Mouse (Mus musculus) forebrain, embryonic 12.5 days (tissue): ENCODE measurements around the gene Nckap5l. TPM values are rescaled to one million over a fixed set of nuclear protein-coding genes. Genes with fewer than 3 reads are reported as not detected.

Experiments used
- ATAC-seq: fragments of 200-750 bp; cut with Nextera tagmentation; 2 replicates; pipeline ENCODE4 v1.8.0; 2017; ENCODE audit warnings: moderate TSS enrichment; ENCODE audit not compliant: low FRiP score
- H3K27ac ChIP-seq: fragments of 300-500 bp; sonication (generic); 2 replicates; pipeline ENCODE4 v1.5.1; 2016; ENCODE audit warnings: mild to moderate bottlenecking
- H3K27me3 ChIP-seq: fragments of 300-500 bp; sonication (generic); 2 replicates; pipeline ENCODE4 v1.6.1; 2016; ENCODE audit warnings: mild to moderate bottlenecking
- H3K36me3 ChIP-seq: fragments of 300-500 bp; sonication (generic); replicated peaks from 2 replicates; pipeline ENCODE4 v1.6.1; 2016; ENCODE audit warnings: mild to moderate bottlenecking
- H3K4me1 ChIP-seq: fragments of 300-500 bp; sonication (generic); 2 replicates; pipeline ENCODE4 v1.6.1; 2016
- H3K4me2 ChIP-seq: fragments of 300-500 bp; sonication (generic); 2 replicates; pipeline ENCODE4 v1.6.1; 2016; ENCODE audit warnings: mild to moderate bottlenecking, moderate library complexity
- H3K4me3 ChIP-seq: fragments of 300-500 bp; sonication (generic); replicated peaks from 2 replicates; pipeline ENCODE4 v1.5.1; 2016; ENCODE audit warnings: mild to moderate bottlenecking
- H3K9ac ChIP-seq: fragments of 300-500 bp; sonication (generic); 2 replicates; pipeline ENCODE4 v1.6.1; 2016; ENCODE audit warnings: mild to moderate bottlenecking
- H3K9me3 ChIP-seq: fragments of 300-500 bp; sonication (generic); 2 replicates; pipeline ENCODE4 v1.6.1; 2016
- WGBS: fragments of 180-500 bp; shearing (Covaris S2); methylation state at CpG from one replicate; pipeline ENCODE4 v1.1.7; 2016; 5-methylcytosine and 5-hydroxymethylcytosine counted together
- polyA plus RNA-seq: library from polyadenylated mRNA; unstranded; fragments of >200 nt; fragmentation: Nextera tagmentation; extraction: Ambion mirVana; gene quantifications from 2 replicates; pipeline ENCODE4 v1.2.1, GENCODE M21; 2016

Gene Nckap5l
- polyA plus RNA-seq, 1 experiment from 2014 or later, result 11.8 TPM

DNA sequence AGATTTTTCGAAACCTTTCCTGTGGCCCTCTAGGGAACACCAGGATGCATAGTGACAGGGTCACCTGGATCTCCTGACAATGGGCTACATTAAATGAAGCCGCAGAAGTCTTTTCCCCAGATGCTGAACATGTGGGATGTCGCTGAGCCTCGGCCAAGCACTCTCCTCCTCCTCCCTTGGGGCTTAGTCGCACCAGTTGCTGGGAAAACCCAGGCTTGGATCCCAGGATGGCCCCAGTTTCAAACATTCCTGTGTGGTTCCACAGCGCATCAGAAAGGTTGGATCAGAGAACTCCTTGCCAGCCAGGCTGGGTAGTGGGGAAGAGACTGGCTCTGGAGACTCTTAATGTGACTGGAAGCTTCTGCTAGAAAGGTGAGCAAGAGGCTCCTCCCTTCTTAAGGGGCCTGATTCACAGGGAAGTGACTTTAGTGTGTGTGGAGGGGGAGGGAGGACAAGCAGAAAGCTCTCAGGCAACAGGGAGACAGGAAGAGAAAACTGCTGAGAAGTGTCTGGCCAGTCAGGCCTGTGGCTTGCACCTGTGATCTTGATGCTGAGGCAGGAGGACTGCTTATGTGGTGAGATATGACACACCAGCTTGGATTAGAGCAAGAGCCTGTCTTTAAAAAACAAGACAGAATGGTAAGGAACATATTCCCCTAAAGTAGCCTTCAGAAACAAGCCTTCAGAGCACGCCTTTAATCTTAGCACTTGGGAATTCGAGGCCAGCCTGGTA lies 18.4 kb downstream of the Nckap5l start:
- Histone ChIP-seq H3K27me3 (no peaks in the 10 kb centered on the region), H3K9me3 (no peaks in the 10 kb centered on the region), H3K4me2 (no peak overlapping the region), H3K9ac (no peak overlapping the region), H3K4me1 (peaks cover 39% of the 10 kb centered on the region), H3K4me3 (no peak overlapping the region), H3K36me3 (peaks cover 8% of the 10 kb centered on the region; the same call in 1 of the 2 replicates), H3K27ac (no peak overlapping the region)
- ATAC-seq, result no peak
- WGBS, result 85% methylated on average over 8 of the region's 8 CpGs

DNA sequence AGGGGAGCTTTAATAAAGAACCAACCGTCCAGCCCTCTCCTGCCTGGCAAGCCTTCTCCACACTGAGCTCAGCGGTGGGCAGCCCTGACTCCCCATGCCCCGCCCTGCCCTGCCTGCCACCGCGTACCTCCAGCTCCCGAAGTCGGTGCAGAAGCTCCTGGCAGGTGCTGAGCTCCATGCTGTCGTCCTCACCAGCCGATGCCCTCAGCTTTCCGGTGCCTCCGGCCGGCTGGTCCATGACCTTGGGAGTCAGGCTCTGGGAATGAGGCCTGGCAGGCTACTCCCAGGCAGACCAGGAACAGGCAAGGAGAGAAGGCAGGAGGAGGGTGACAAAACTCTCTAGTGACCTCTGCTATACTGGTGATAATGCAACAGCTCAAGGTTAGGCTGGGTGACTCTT lies 23.6 kb downstream of the Nckap5l start:
- peaks cover 24% of the 10 kb centered on the region for H3K4me1 ChIP-seq
- H3K9ac ChIP-seq, result no peak overlapping the region
- H3K4me3 ChIP-seq, result no peak overlapping the region
- no peak overlapping the region for H3K4me2 ChIP-seq
- no peak for ATAC-seq
- 96% methylated on average over 12 of the region's 12 CpGs for WGBS
- H3K9me3 ChIP-seq, result no peaks in the 10 kb centered on the region
- H3K36me3 ChIP-seq, result peaks cover 48% of the 10 kb centered on the region
- H3K27me3 ChIP-seq, result no peaks in the 10 kb centered on the region
- H3K27ac ChIP-seq, result no peak overlapping the region

DNA sequence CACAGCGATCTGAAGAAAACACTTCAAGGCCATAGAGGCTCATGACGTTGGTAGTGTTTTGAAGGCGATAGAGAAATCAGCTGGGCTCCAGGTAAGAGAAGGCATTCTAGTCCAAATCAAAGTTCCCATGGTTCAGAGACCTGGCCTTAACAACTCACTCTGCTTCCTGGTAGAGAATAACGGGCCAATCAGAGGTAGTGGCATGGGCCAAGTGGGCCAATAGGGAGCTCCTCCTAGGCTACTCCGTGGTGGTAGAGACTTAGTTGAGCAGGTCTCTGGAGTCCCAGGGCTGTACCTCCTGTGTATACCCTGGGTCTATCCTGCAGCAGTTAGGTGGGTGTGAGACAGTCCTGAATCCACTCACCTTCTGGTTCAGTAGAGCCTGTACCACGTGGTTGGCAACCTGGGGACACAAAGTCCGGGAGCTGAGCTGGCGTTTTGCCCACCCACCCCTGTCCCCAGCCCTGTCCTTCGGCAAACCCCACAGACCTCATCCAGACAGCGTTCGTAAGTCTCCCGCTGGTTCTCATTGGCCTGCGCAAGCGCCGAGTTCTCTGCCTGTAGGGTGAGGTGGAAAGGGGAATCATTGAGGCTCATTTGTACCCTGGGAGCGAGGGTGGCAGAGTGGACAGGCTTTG lies 24.3 kb downstream of the Nckap5l start:
- H3K4me1 ChIP-seq, result peaks cover 24% of the 10 kb centered on the region
- WGBS, result 92% methylated on average over 16 of the region's 16 CpGs
- ATAC-seq, result no peak
- no peak overlapping the region for H3K27ac ChIP-seq
- no peak overlapping the region for H3K4me3 ChIP-seq
- H3K4me2 ChIP-seq, result no peak overlapping the region
- H3K36me3 ChIP-seq, result peaks cover 46% of the 10 kb centered on the region
- no peaks in the 10 kb centered on the region for H3K27me3 ChIP-seq
- H3K9ac ChIP-seq, result no peak overlapping the region
- no peaks in the 10 kb centered on the region for H3K9me3 ChIP-seq

DNA sequence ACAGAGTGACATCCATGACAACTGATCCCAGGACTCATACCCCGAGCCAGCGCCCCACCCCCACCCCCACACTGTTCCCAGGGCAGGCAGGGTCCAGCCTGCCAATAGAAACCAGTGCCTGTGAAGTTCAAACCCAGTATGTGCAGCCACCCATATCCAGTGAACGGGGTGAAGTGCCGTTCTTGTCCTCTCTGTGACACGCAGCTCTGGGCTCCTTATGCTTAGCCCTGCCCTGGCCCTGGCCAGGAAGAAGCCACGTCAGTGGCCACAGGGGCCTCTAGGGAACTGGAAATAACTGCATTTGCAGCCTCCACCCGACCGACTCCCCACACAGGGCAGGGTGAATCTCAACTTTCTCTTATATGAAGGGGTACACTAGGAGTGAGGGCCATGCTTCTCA lies 25.6 kb downstream of the Nckap5l start:
- Histone ChIP-seq H3K4me1 (peaks cover 22% of the 10 kb centered on the region), H3K9ac (no peak overlapping the region), H3K27ac (no peak overlapping the region), H3K4me3 (no peak overlapping the region), H3K9me3 (no peaks in the 10 kb centered on the region), H3K27me3 (no peaks in the 10 kb centered on the region), H3K4me2 (no peak overlapping the region), H3K36me3 (peaks cover 57% of the 10 kb centered on the region)
- WGBS, result 91% methylated on average over 8 of the region's 8 CpGs
- no peak for ATAC-seq

DNA sequence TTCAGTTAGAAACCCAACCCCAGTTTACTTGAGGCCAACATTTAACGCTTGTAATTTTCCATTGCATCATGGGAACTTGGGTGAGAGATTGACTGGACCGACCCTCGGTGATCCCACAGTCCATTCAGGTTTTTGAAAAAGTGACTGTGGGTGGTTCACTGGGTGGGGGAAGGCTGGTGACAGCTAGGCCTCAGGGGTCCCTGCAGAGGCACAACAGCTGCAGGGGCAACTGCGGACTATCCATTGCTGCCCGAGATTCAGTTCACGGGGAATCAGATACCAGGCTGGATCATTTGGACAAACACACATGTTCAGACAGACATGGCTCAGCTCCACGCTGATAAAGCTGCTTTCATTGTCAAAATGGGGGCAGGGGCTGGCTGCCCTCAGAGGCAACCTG lies 26.0 kb downstream of the Nckap5l start:
- Histone ChIP-seq H3K4me3 (no peak overlapping the region), H3K9ac (no peak overlapping the region), H3K9me3 (no peaks in the 10 kb centered on the region), H3K27me3 (no peaks in the 10 kb centered on the region), H3K4me1 (peaks cover 18% of the 10 kb centered on the region), H3K27ac (no peak overlapping the region), H3K36me3 (peaks cover 62% of the 10 kb centered on the region), H3K4me2 (no peak overlapping the region)
- no peak for ATAC-seq
- 89% methylated on average over 7 of the region's 7 CpGs for WGBS

DNA sequence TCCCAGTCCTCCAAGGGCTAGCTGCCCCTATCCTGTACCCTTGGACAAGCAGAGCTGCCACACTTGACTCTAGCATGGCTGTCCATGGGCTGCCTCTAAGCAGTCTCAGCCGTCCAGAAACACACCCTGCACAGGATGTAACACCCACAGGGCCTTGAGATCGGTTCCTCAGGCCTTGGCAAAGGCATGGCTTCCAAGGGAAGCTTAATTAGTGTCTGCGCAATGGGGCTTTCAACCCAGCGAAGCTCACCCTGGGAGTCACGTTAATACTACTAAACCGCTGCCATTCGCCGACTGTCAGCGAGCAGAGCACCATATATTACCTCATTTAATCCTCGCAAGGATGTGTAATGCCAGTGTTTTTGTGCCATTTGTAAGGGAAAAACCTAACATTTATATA lies 26.5 kb downstream of the Nckap5l start:
- Histone ChIP-seq H3K4me2 (no peak overlapping the region), H3K27me3 (no peaks in the 10 kb centered on the region), H3K9me3 (no peaks in the 10 kb centered on the region), H3K36me3 (peaks cover 66% of the 10 kb centered on the region), H3K27ac (no peak overlapping the region), H3K4me3 (no peak overlapping the region), H3K4me1 (peaks cover 13% of the 10 kb centered on the region), H3K9ac (no peak overlapping the region)
- no peak for ATAC-seq
- WGBS, result 85% methylated on average over 10 of the region's 10 CpGs

DNA sequence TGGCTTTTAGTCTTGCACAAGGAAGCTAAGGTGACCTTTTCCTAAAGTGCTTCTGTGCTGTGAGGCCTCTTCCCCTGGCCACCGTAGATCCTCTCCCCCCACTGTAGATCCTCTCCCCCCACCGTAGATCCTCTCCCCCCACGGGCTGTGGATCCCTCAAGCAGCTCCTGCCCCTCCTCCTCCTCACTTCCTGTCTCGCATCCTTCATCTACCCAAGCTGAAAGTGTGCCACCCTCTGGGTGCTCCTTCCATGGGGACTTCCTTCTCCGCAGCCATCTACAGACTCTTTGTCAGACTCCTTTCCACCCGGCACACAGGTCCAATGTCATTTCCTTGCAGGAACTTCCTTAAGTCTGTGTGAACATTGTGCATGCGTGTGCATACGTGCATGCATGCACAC lies 27.2 kb downstream of the Nckap5l start:
- ATAC-seq, result no peak
- Histone ChIP-seq H3K27ac (no peak overlapping the region), H3K27me3 (no peaks in the 10 kb centered on the region), H3K4me2 (no peak overlapping the region), H3K36me3 (peaks cover 73% of the 10 kb centered on the region), H3K4me3 (no peak overlapping the region), H3K9me3 (no peaks in the 10 kb centered on the region), H3K4me1 (peaks cover 10% of the 10 kb centered on the region; the same call in 1 of the 2 replicates), H3K9ac (no peak overlapping the region)
- WGBS, result 87% methylated on average over 8 of the region's 8 CpGs

DNA sequence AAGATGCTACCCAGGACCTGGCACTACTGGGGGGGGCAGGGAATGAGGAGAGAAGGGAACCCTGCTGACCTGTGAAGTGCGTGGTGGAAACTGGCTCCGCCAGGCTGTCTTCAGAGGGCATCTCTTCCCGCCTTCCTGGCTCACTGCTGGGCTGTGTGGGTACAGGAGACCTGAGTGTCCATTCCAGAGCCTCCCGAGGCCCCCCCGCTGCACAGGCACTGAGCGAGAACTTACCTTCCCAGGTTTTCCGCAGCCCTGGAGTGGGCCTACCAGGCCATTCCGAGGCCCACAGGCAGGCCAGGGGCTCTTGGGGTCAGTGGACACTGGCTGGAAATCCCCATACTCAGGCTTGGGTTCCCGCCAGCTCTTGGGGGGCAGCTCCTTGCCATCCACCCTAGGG lies 33.7 kb downstream of the Nckap5l start:
- no peak for ATAC-seq
- Histone ChIP-seq H3K27me3 (no peaks in the 10 kb centered on the region), H3K9me3 (no peaks in the 10 kb centered on the region), H3K4me3 (no peak overlapping the region), H3K36me3 (peaks cover 66% of the 10 kb centered on the region), H3K27ac (no peak overlapping the region), H3K4me2 (no peak overlapping the region), H3K9ac (no peak overlapping the region), H3K4me1 (peaks cover 12% of the 10 kb centered on the region)
- WGBS, result 96% methylated on average over 9 of the region's 9 CpGs

DNA sequence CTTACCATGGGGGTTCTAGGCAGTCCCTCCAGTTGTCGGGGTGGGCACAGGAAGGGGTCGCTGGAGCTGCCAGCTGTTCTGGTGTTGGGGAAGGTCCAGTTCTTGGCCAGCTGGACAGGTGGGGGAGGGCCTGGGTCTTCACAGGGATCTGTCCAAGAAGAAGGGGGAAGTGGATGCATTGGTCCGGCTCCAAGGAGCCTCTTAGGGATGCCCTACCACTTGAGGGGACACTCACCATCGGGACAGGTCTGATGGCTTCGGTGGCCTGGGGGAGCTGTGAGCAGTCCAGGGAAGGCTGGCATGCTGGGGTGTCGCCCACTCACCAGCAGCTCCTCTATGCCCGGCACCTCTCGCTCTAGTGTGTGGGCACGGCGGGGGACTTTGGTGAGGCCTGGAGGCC lies 34.4 kb downstream of the Nckap5l start:
- Histone ChIP-seq H3K27ac (no peak overlapping the region), H3K4me2 (no peak overlapping the region), H3K9me3 (no peaks in the 10 kb centered on the region), H3K4me1 (peaks cover 12% of the 10 kb centered on the region), H3K36me3 (peaks cover 62% of the 10 kb centered on the region), H3K27me3 (no peaks in the 10 kb centered on the region), H3K9ac (no peak overlapping the region), H3K4me3 (no peak overlapping the region)
- WGBS, result 93% methylated on average over 10 of the region's 10 CpGs
- ATAC-seq, result no peak

DNA sequence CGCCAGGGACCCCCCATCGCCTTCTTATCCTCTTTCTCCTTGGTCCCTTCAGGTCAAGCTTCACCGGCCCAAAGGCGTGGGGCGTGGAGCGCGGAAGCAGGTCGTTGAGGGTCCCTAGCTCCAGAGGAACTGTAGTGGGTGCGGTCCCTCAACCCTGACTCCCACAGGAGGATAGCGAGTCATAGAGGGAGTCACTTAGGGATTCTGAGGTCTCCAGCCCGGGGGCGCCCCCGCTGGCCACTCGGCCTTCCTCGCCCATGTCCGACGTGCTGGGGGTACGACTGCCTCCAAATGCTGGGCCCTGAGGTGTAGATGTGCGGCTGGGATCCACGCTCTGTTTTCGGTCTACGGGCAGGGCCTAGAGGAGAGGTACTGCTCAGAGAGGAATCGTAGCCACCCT lies 35.0 kb downstream of the Nckap5l start:
- Histone ChIP-seq H3K9me3 (no peaks in the 10 kb centered on the region), H3K9ac (no peak overlapping the region), H3K27ac (no peak overlapping the region), H3K4me3 (no peak overlapping the region), H3K4me2 (no peak overlapping the region), H3K4me1 (peaks cover 12% of the 10 kb centered on the region), H3K27me3 (no peaks in the 10 kb centered on the region), H3K36me3 (peaks cover 57% of the 10 kb centered on the region)
- no peak for ATAC-seq
- WGBS, result 94% methylated on average over 23 of the region's 23 CpGs

DNA sequence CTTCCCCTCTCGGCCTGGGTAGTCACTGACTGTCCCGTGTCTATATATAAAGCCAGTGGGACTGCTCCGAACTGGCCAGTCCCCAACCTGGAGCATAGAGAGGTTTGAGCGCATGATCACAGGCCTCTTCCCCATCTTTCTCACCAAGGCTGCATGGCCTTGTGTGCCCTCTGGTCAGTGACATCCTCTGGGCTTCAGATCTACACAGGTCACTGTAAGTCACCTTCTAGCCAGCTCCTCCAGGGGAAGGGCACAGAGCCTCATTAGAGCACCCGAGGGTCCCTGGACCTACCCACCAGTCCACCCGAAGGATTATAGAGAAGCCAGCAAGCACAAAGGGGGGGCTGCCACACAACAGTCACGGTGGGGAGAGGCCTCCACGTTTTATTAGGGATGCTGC lies 35.9 kb downstream of the Nckap5l start:
- Histone ChIP-seq H3K9me3 (no peaks in the 10 kb centered on the region), H3K9ac (no peak overlapping the region), H3K27ac (peak overlapping the region; percentile 57; the same call in 1 of the 2 replicates), H3K27me3 (no peaks in the 10 kb centered on the region), H3K4me3 (no peak overlapping the region), H3K4me1 (peaks cover 12% of the 10 kb centered on the region), H3K4me2 (no peak overlapping the region), H3K36me3 (peaks cover 48% of the 10 kb centered on the region)
- 90% methylated on average over 8 of the region's 8 CpGs for WGBS
- ATAC-seq, result no peak

DNA sequence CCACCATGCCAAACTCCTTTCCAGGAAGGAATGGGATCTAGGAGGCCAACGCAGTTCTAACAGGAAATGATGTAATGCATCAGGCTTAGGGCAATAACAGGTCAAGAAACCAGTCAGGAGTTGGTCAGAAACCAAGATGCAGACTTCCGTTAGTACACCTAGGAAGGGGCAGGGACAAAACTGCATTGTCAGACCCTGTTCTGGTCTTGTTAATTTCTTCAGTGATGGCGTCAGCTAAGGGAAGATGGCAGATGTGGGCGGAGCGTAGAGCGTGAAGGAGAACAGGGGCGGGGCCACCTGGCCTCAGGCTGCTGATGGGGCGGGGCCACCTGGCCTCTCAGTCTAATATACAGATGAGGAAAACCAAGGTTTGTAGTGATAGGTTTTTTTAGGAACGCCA lies 36.4 kb downstream of the Nckap5l start:
- Histone ChIP-seq H3K36me3 (peaks cover 43% of the 10 kb centered on the region), H3K27ac (peak overlapping the region; percentile 88), H3K4me2 (no peak overlapping the region), H3K4me1 (peaks cover 12% of the 10 kb centered on the region), H3K9ac (no peak overlapping the region), H3K9me3 (no peaks in the 10 kb centered on the region), H3K27me3 (no peaks in the 10 kb centered on the region), H3K4me3 (no peak overlapping the region)
- 84% methylated on average over 9 of the region's 9 CpGs for WGBS
- ATAC-seq, result peak; percentile 15; the same call in 1 of the 2 replicates

DNA sequence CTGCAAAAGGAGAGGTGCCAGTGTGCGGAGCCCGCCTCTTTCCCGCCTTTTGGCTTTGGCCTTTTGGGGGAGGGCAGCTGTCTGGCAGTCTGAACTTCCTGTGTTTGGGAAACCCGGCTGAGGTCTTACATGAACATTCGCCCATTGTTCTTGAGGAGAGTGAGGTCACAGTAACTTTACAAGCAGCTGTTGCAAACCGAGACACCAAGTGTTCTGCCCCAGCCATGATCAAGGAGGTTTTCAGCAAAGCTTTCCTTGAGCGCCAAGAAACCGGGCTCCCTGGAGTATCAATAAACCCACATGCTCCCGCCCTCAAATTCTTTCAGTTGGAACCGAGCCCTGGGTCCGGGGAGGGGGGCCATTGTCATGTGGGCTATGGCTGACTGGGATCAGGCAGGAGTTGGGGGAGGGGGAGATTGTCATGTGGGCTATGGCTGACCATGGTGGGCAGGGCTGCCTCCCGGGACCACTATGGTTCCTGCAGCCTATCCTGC lies 37.0 kb downstream of the Nckap5l start:
- no peak overlapping the region for H3K4me3 ChIP-seq
- peak overlapping the region; percentile 39 for H3K4me2 ChIP-seq
- WGBS, result 3% methylated on average over 12 of the region's 12 CpGs
- H3K9me3 ChIP-seq, result no peaks in the 10 kb centered on the region
- H3K9ac ChIP-seq, result peak overlapping the region; percentile 36; the same call in 1 of the 2 replicates
- H3K4me1 ChIP-seq, result peaks cover 12% of the 10 kb centered on the region
- peak; percentile 68; the same call in 1 of the 2 replicates for ATAC-seq
- no peaks in the 10 kb centered on the region for H3K27me3 ChIP-seq
- H3K27ac ChIP-seq, result peak overlapping the region; percentile 88
- H3K36me3 ChIP-seq, result peaks cover 37% of the 10 kb centered on the region
